Mouse (Mus musculus) brain, embryonic 14.5 days (tissue): Measurements from ENCODE around the gene Lpar1.

ENCODE experiments used
- CTCF ChIP-seq: fragments of 200-500 bp; IDR thresholded peaks from 2 replicates; pipeline ENCODE4 v1.5.1; 2012; ENCODE audit warnings: inconsistent platforms, mild to moderate bottlenecking, moderate library complexity, borderline replicate concordance; ENCODE audit not compliant: insufficient read depth, insufficient read length; ENCODE audit errors: extremely low read depth
- POLR2A ChIP-seq: fragments of 200-500 bp; IDR thresholded peaks from 2 replicates; pipeline ENCODE4 v1.6.1; 2012; ENCODE audit warnings: mild to moderate bottlenecking, inconsistent platforms, borderline replicate concordance; ENCODE audit not compliant: poor library complexity, insufficient read depth, insufficient read length, severe bottlenecking; ENCODE audit errors: extremely low read depth

- TF ChIP-seq POLR2A (no peak), CTCF (no peak)
These were observed 3.3 kb upstream of the Lpar1 start for GRCm38 (mm10) chr4:58557001-58557400.
